Mouse (Mus musculus): ENCODE data around the gene Ticrr. TPM values are rescaled to one million over a fixed set of nuclear protein-coding genes. Genes with fewer than 3 reads are reported as not detected.

Gene Ticrr
- polyA plus RNA-seq, 1 experiment from 2014 or later = 25.3 TPM

- DNase-seq (ENCODE audit: low spot score) (peak; percentile 61), ATAC-seq (replicated peaks; ENCODE audit: low FRiP score) (no peak; the same call in 1 of the 2 replicates)
- Histone ChIP-seq H3K36me3 (ENCODE audit: control insufficient read depth, insufficient read depth, low read length) (no peaks in the 10 kb centered on the region), H3K27me3 (ENCODE audit: control insufficient read depth, insufficient read depth, low read length) (no peaks in the 10 kb centered on the region), H3K4me2 (ENCODE audit: low read depth, low read length, severe bottlenecking) (no peak overlapping the region), H3K9ac (ENCODE audit: low read length) (no peak overlapping the region), H3K9me3 (ENCODE audit: control insufficient read depth, low read length) (no peaks in the 10 kb centered on the region), H3K27ac (ENCODE audit: low read depth, low read length) (no peak overlapping the region), H3K4me1 (replicated peaks; ENCODE audit: control insufficient read depth, insufficient read depth, low read length) (no peaks in the 10 kb centered on the region), H3K4me3 (ENCODE audit: low read depth, low read length) (no peak overlapping the region)
- WGBS = 67% methylated on average over 11 of the region's 11 CpGs
Measured at GRCm38 (mm10) chr7:79729743-79730370, 69.9 kb downstream of the Ticrr start.

GRCm38 (mm10) chr7:79731438-79731837 is 71.4 kb downstream of the Ticrr start:
- WGBS = 77% methylated on average over 13 of the region's 13 CpGs
- H3K4me1 ChIP-seq (replicated peaks; ENCODE audit: control insufficient read depth, insufficient read depth, low read length) = no peaks in the 10 kb centered on the region
- no peak for DNase-seq (ENCODE audit: low spot score)
- H3K9ac ChIP-seq (ENCODE audit: low read length) = no peak overlapping the region
- ATAC-seq (replicated peaks; ENCODE audit: low FRiP score) = no peak
- no peak overlapping the region for H3K4me2 ChIP-seq (ENCODE audit: low read depth, low read length, severe bottlenecking)
- H3K27me3 ChIP-seq (ENCODE audit: control insufficient read depth, insufficient read depth, low read length) = no peaks in the 10 kb centered on the region
- H3K4me3 ChIP-seq (ENCODE audit: low read depth, low read length) = no peak overlapping the region
- H3K27ac ChIP-seq (ENCODE audit: low read depth, low read length) = no peak overlapping the region
- H3K9me3 ChIP-seq (ENCODE audit: control insufficient read depth, low read length) = no peaks in the 10 kb centered on the region
- H3K36me3 ChIP-seq (ENCODE audit: control insufficient read depth, insufficient read depth, low read length) = no peaks in the 10 kb centered on the region

- no peak within 1 kb of the TSS for H3K27ac ChIP-seq (ENCODE audit: low read depth, low read length)
- DNase-seq (ENCODE audit: low spot score) (no peak), ATAC-seq (replicated peaks; ENCODE audit: low FRiP score) (no peak)
- 60% methylated on average over 4 of the region's 4 CpGs for WGBS
- H3K9me3 ChIP-seq (ENCODE audit: control insufficient read depth, low read length) = no peaks in the 10 kb centered on the region
- no peaks in the 10 kb centered on the region for H3K36me3 ChIP-seq (ENCODE audit: control insufficient read depth, insufficient read depth, low read length)
- no peaks in the 10 kb centered on the region for H3K27me3 ChIP-seq (ENCODE audit: control insufficient read depth, insufficient read depth, low read length)
- no peak within 1 kb of the TSS for H3K4me2 ChIP-seq (ENCODE audit: low read depth, low read length, severe bottlenecking)
- H3K4me3 ChIP-seq (ENCODE audit: low read depth, low read length) = no peak within 1 kb of the TSS
- no peak within 1 kb of the TSS for H3K9ac ChIP-seq (ENCODE audit: low read length)
- H3K4me1 ChIP-seq (replicated peaks; ENCODE audit: control insufficient read depth, insufficient read depth, low read length) = no peaks in the 10 kb centered on the region
Measured at GRCm38 (mm10) chr7:79732622-79733021, 72.6 kb downstream of the Ticrr start, which contains the start of gene Plin1. Plin1 (minus strand) TSS chr7:79732903.

GRCm38 (mm10) chr7:79734563-79734962 is 74.6 kb downstream of the Ticrr start:
- Histone ChIP-seq H3K4me3 (ENCODE audit: low read depth, low read length) (no peak overlapping the region), H3K9me3 (ENCODE audit: control insufficient read depth, low read length) (no peaks in the 10 kb centered on the region), H3K4me2 (ENCODE audit: low read depth, low read length, severe bottlenecking) (no peak overlapping the region), H3K36me3 (ENCODE audit: control insufficient read depth, insufficient read depth, low read length) (no peaks in the 10 kb centered on the region), H3K27me3 (ENCODE audit: control insufficient read depth, insufficient read depth, low read length) (no peaks in the 10 kb centered on the region), H3K27ac (ENCODE audit: low read depth, low read length) (no peak overlapping the region), H3K4me1 (replicated peaks; ENCODE audit: control insufficient read depth, insufficient read depth, low read length) (no peaks in the 10 kb centered on the region), H3K9ac (ENCODE audit: low read length) (no peak overlapping the region)
- 78% methylated on average over 8 of the region's 8 CpGs for WGBS
- ATAC-seq (replicated peaks; ENCODE audit: low FRiP score) = no peak
- DNase-seq (ENCODE audit: low spot score) = no peak

- DNase-seq (ENCODE audit: low spot score) (no peak), ATAC-seq (replicated peaks; ENCODE audit: low FRiP score) (no peak)
- H3K4me2 ChIP-seq (ENCODE audit: low read depth, low read length, severe bottlenecking) = no peak overlapping the region
- no peak overlapping the region for H3K4me3 ChIP-seq (ENCODE audit: low read depth, low read length)
- WGBS = 95% methylated on average over 14 of the region's 14 CpGs
- H3K27me3 ChIP-seq (ENCODE audit: control insufficient read depth, insufficient read depth, low read length) = no peaks in the 10 kb centered on the region
- H3K36me3 ChIP-seq (ENCODE audit: control insufficient read depth, insufficient read depth, low read length) = no peaks in the 10 kb centered on the region
- H3K27ac ChIP-seq (ENCODE audit: low read depth, low read length) = no peak overlapping the region
- no peaks in the 10 kb centered on the region for H3K4me1 ChIP-seq (replicated peaks; ENCODE audit: control insufficient read depth, insufficient read depth, low read length)
- no peak overlapping the region for H3K9ac ChIP-seq (ENCODE audit: low read length)
- H3K9me3 ChIP-seq (ENCODE audit: control insufficient read depth, low read length) = no peaks in the 10 kb centered on the region
Measured at GRCm38 (mm10) chr7:79736511-79736910, 76.5 kb downstream of the Ticrr start.

GRCm38 (mm10) chr7:79738913-79739312 is 78.9 kb downstream of the Ticrr start:
- H3K4me2 ChIP-seq (ENCODE audit: low read depth, low read length, severe bottlenecking) = no peak overlapping the region
- ATAC-seq (replicated peaks; ENCODE audit: low FRiP score) (no peak), DNase-seq (ENCODE audit: low spot score) (no peak)
- no peaks in the 10 kb centered on the region for H3K27me3 ChIP-seq (ENCODE audit: control insufficient read depth, insufficient read depth, low read length)
- H3K4me3 ChIP-seq (ENCODE audit: low read depth, low read length) = no peak overlapping the region
- H3K9me3 ChIP-seq (ENCODE audit: control insufficient read depth, low read length) = no peaks in the 10 kb centered on the region
- peaks cover 3% of the 10 kb centered on the region; the same call in 1 of the 2 replicates for H3K4me1 ChIP-seq (replicated peaks; ENCODE audit: control insufficient read depth, insufficient read depth, low read length)
- H3K9ac ChIP-seq (ENCODE audit: low read length) = no peak overlapping the region
- WGBS = 95% methylated on average over 2 of the region's 2 CpGs
- H3K36me3 ChIP-seq (ENCODE audit: control insufficient read depth, insufficient read depth, low read length) = no peaks in the 10 kb centered on the region
- H3K27ac ChIP-seq (ENCODE audit: low read depth, low read length) = no peak overlapping the region

GRCm38 (mm10) chr7:79740279-79740678 is 80.3 kb downstream of the Ticrr start:
- no peak overlapping the region for H3K9ac ChIP-seq (ENCODE audit: low read length)
- no peaks in the 10 kb centered on the region for H3K36me3 ChIP-seq (ENCODE audit: control insufficient read depth, insufficient read depth, low read length)
- H3K4me3 ChIP-seq (ENCODE audit: low read depth, low read length) = no peak overlapping the region
- no peak overlapping the region for H3K27ac ChIP-seq (ENCODE audit: low read depth, low read length)
- H3K27me3 ChIP-seq (ENCODE audit: control insufficient read depth, insufficient read depth, low read length) = no peaks in the 10 kb centered on the region
- H3K9me3 ChIP-seq (ENCODE audit: control insufficient read depth, low read length) = no peaks in the 10 kb centered on the region
- no peak overlapping the region for H3K4me2 ChIP-seq (ENCODE audit: low read depth, low read length, severe bottlenecking)
- no peak for ATAC-seq (replicated peaks; ENCODE audit: low FRiP score)
- DNase-seq (ENCODE audit: low spot score) = no peak
- H3K4me1 ChIP-seq (replicated peaks; ENCODE audit: control insufficient read depth, insufficient read depth, low read length) = peaks cover 3% of the 10 kb centered on the region; the same call in 1 of the 2 replicates
- WGBS = 86% methylated on average over 4 of the region's 4 CpGs

GRCm38 (mm10) chr7:79742277-79742658 is 82.3 kb downstream of the Ticrr start:
- peaks cover 3% of the 10 kb centered on the region; the same call in 1 of the 2 replicates for H3K4me1 ChIP-seq (replicated peaks; ENCODE audit: control insufficient read depth, insufficient read depth, low read length)
- peak overlapping the region; percentile 64 for H3K9ac ChIP-seq (ENCODE audit: low read length)
- no peaks in the 10 kb centered on the region for H3K36me3 ChIP-seq (ENCODE audit: control insufficient read depth, insufficient read depth, low read length)
- 26% methylated on average over 11 of the region's 11 CpGs for WGBS
- ATAC-seq (replicated peaks; ENCODE audit: low FRiP score) (no peak), DNase-seq (ENCODE audit: low spot score) (no peak)
- no peak overlapping the region for H3K27ac ChIP-seq (ENCODE audit: low read depth, low read length)
- H3K9me3 ChIP-seq (ENCODE audit: control insufficient read depth, low read length) = no peaks in the 10 kb centered on the region
- peak overlapping the region; percentile 96 for H3K4me2 ChIP-seq (ENCODE audit: low read depth, low read length, severe bottlenecking)
- no peaks in the 10 kb centered on the region for H3K27me3 ChIP-seq (ENCODE audit: control insufficient read depth, insufficient read depth, low read length)
- H3K4me3 ChIP-seq (ENCODE audit: low read depth, low read length) = peak overlapping the region; percentile 72
